Mouse (Mus musculus) Patski (cell line): ENCODE measurements at regions not wholly inside any gene's neighbourhood (a gene's known extent, or its start where the extent isn't known, plus 50 kb on each side); places are given as distances from the start of the nearest gene placed in this dataset.

ENCODE experiments used
- ATAC-seq: fragments of 100-300 bp; one replicate; pipeline ENCODE4 v1.8.0; 2021
- CTCF ChIA-PET: fragments of 350-600 bp; sonication (Branson Sonifier 250); formaldehyde crosslinking; loops from one replicate; lab custom pipeline; 2022; ENCODE audit warnings: inconsistent platforms; lab: Charles Lee
- POLR2A ChIA-PET: fragments of 350-600 bp; sonication (Branson Sonifier 250); formaldehyde crosslinking; loops from one replicate; lab custom pipeline; 2022; ENCODE audit warnings: antibody characterized with exemption, inconsistent platforms; lab: Charles Lee
- DNase-seq: peaks from one replicate; pipeline ENCODE4 v3.0.0-alpha.2; 2011; ENCODE audit warnings: low read depth, low spot score
- H3K27me3 ChIP-seq: fragments of 371-371 bp; one replicate; pipeline ENCODE4 v1.5.1; 2021
- CTCF ChIP-seq: fragments of 100-300 bp; IDR thresholded peaks from one replicate; pipeline ENCODE4 v1.5.1; 2021
- in situ Hi-C: fragments of 300-500 bp; cut with MboI; formaldehyde crosslinking; loops from 3 replicates; pipeline ENCODE4 v1.11.1; 2018; ENCODE audit warnings: low pct_unique_long_range_greater_than_20kb, mixed read lengths

- DNase-seq (no peak), ATAC-seq (no peak)
- in situ Hi-C loops: loop anchor here (10.0 kb wide), 1 partner anchor 131 kb away; no protein-coding TSS in a partner anchor
- peaks cover 36% of the 10 kb centered on the region for H3K27me3 ChIP-seq
- ChIA-PET POLR2A (no interaction called here), CTCF (no interaction called here)
- no peak for TF ChIP-seq CTCF
These were observed 191.1 kb upstream of the Topaz1 start for GRCm38 (mm10) chr9:122556051-122556450.

DNA sequence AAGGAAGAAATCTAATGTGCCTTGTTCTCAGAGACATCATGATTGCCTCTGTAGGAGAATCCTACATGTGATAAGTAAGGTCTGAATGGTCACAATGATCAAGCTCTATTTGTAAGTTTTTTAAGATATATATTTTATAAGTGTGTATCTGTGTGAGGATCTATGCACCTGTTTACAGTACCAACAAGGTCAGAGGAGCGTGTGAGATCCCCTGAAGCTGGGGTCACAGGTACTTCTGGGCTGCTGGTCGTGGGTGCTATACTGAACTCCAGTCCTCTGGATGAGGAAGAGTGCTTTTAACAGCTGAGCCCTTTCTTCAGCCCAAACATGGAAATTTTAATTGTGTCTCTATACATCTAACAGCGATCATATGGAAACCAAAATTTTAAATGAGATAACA, 181.1 kb upstream of the Topaz1 start:
- no peak for TF ChIP-seq CTCF
- ChIA-PET CTCF (no interaction called here), POLR2A (no interaction called here)
- no peak for DNase-seq
- H3K27me3 ChIP-seq: peaks cover 38% of the 10 kb centered on the region
- ATAC-seq: no peak
- in situ Hi-C loops: no loop called here

GRCm38 (mm10) chr9:122568691-122569441, 178.3 kb upstream of the Topaz1 start:
- in situ Hi-C loops: no loop called here
- ChIA-PET POLR2A (no interaction called here), CTCF (no interaction called here)
- TF ChIP-seq CTCF: no peak
- H3K27me3 ChIP-seq: peaks cover 57% of the 10 kb centered on the region
- ATAC-seq (no peak), DNase-seq (no peak)

- H3K27me3 ChIP-seq: peaks cover 62% of the 10 kb centered on the region
- TF ChIP-seq CTCF: no peak
- in situ Hi-C loops: no loop called here
- ChIA-PET CTCF (no interaction called here), POLR2A (no interaction called here)
- DNase-seq (no peak), ATAC-seq (no peak)
These were observed 177.4 kb upstream of the Topaz1 start for GRCm38 (mm10) chr9:122569511-122570455.

DNA sequence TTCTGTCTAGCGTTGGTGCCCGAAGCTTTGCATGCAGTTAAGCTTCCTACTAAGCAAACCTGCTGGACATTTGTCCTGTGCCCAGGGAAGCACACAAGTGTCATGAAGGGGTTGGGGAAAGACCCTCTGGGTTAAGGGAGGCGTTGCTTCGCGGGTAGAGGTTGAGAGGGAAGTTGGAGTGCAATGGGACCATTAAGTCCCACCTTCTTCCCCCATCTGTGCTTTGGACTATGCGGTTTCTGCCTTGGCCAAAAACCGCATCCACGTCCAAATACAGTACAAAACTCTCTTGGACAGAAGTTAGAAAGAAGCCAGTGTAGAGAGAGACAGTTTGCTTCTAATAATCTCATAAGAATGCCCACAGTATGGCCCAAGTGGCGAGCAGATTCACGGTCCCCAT, 176.1 kb upstream of the Topaz1 start:
- in situ Hi-C loops: no loop called here
- H3K27me3 ChIP-seq: peaks cover 65% of the 10 kb centered on the region
- ChIA-PET POLR2A (no interaction called here), CTCF (no interaction called here)
- ATAC-seq: no peak
- TF ChIP-seq CTCF: no peak
- no peak for DNase-seq

DNA sequence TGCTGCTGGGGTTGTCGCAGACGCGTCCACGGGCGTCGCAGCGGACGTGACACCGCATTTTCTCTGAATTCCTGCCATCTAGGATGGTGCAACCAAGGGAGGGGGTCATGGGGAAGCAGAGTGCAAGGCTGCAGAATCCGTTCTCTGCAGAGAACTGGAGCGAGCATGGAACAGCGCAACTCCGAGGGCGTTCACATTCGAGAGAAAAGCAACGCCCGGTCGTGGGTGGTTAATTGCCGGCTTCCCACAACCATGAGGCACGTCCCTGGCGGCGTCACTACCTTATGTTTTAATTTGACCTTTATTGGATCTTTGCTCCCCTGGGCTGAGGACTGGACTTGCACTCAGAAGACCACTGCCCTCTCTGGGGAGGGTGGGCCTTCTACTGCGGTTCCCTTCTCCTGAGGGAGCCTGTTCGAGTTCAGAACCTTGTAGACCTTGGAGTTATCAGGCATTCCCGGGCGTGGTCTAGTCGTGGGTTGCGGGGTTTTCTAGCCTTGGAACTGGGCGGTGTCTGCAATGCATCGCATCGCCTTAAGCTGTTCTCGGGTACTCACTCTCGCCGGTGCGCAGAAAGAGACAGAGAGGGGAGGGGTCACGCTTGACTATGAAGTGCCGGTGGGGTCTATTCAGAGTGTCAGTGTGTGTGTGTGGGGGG, 175.6 kb upstream of the Topaz1 start:
- DNase-seq (no peak), ATAC-seq (no peak)
- H3K27me3 ChIP-seq: peaks cover 68% of the 10 kb centered on the region
- in situ Hi-C loops: no loop called here
- TF ChIP-seq CTCF: no peak
- ChIA-PET CTCF (no interaction called here), POLR2A (no interaction called here)

- ATAC-seq: peak; percentile 15
- in situ Hi-C loops: no loop called here
- ChIA-PET CTCF (interaction anchor here (2.0 kb wide), 1 partner anchor 11 kb away, joined by 6 read pairs; no protein-coding TSS in a partner anchor), POLR2A (no interaction called here)
- no peak for DNase-seq
- TF ChIP-seq CTCF: no peak
- peaks cover 66% of the 10 kb centered on the region for H3K27me3 ChIP-seq
These were observed 174.9 kb upstream of the Topaz1 start for GRCm38 (mm10) chr9:122572060-122572835.

- in situ Hi-C loops: no loop called here
- CTCF ChIA-PET: interaction anchor here (2.0 kb wide), 1 partner anchor 10 kb away, joined by 6 read pairs; no protein-coding TSS in a partner anchor
- TF ChIP-seq CTCF: no peak
- H3K27me3 ChIP-seq: peaks cover 67% of the 10 kb centered on the region
- POLR2A ChIA-PET: no interaction called here
- ATAC-seq (no peak), DNase-seq (no peak)
These were observed 174.3 kb upstream of the Topaz1 start for GRCm38 (mm10) chr9:122572836-122573267.

- DNase-seq (no peak), ATAC-seq (no peak)
- in situ Hi-C loops: no loop called here
- POLR2A ChIA-PET: no interaction called here
- H3K27me3 ChIP-seq: peaks cover 15% of the 10 kb centered on the region
- no peak for TF ChIP-seq CTCF
- CTCF ChIA-PET: no interaction called here
These were observed 161.9 kb upstream of the Topaz1 start for GRCm38 (mm10) chr9:122585228-122585627.

- in situ Hi-C loops: no loop called here
- ChIA-PET POLR2A (no interaction called here), CTCF (interaction anchor here (1.2 to 1.4 kb wide), 2 partner anchors 27 to 134 kb away, joined by 3 to 4 read pairs; no protein-coding TSS in a partner anchor)
- DNase-seq (no peak), ATAC-seq (no peak)
- H3K27me3 ChIP-seq: peaks cover 12% of the 10 kb centered on the region
- no peak for TF ChIP-seq CTCF
These were observed 160.7 kb upstream of the Topaz1 start for GRCm38 (mm10) chr9:122586421-122586820.
